Mouse (Mus musculus): ENCODE measurements around the gene Sprn. TPM values are rescaled to one million over a fixed set of nuclear protein-coding genes. Genes with fewer than 3 reads are reported as not detected.
A peak's percentile ranks its signal among the peaks of the same experiment; 100 is the strongest.

The Sprn gene
- polyA plus RNA-seq, 1 experiment from 2014 or later, result 0.99 TPM

- TF ChIP-seq CTCF (IDR thresholded peaks at IDR 0.05; ENCODE audit: low read depth), result no peak
- Histone ChIP-seq H3K4me1 (replicated peaks; ENCODE audit: control insufficient read depth, insufficient read depth, low read length) (no peaks in the 10 kb centered on the region), H3K36me3 (ENCODE audit: control insufficient read depth, insufficient read depth) (peaks cover 17% of the 10 kb centered on the region), H3K4me3 (ENCODE audit: low read depth, low read length) (peak within 1 kb of the TSS; percentile 76), H3K9me3 (ENCODE audit: control insufficient read depth) (no peaks in the 10 kb centered on the region), H3K4me2 (replicated peaks; ENCODE audit: low read depth) (peak within 1 kb of the TSS; percentile 88), H3K27me3 (replicated peaks; ENCODE audit: control insufficient read depth, insufficient read depth, low read length) (no peaks in the 10 kb centered on the region), H3K9ac (ENCODE audit: low read depth, low read length) (peak within 1 kb of the TSS; percentile 74), H3K27ac (ENCODE audit: low read depth, low read length) (peak within 1 kb of the TSS; percentile 90)
- ATAC-seq, result peak; percentile 88
- WGBS, result 4% methylated on average over 28 of the region's 28 CpGs
Observed at GRCm38 (mm10) chr7:140116329-140117054, 38.2 kb downstream of the Sprn start, which contains the start of gene Echs1. Gene Echs1, minus strand, starts transcription at chr7:140116476.

GRCm38 (mm10) chr7:140115583-140116328 lies 38.9 kb downstream of the Sprn start, which contains the start of gene Paox:
Gene Paox, plus strand, starts transcription at chr7:140115799.
- no peaks in the 10 kb centered on the region for H3K27me3 ChIP-seq (replicated peaks; ENCODE audit: control insufficient read depth, insufficient read depth, low read length)
- ATAC-seq, result peak; percentile 90
- no peaks in the 10 kb centered on the region for H3K4me1 ChIP-seq (replicated peaks; ENCODE audit: control insufficient read depth, insufficient read depth, low read length)
- H3K9ac ChIP-seq (ENCODE audit: low read depth, low read length), result peak within 1 kb of the TSS; percentile 74
- H3K4me3 ChIP-seq (ENCODE audit: low read depth, low read length), result peak within 1 kb of the TSS; percentile 76
- H3K9me3 ChIP-seq (ENCODE audit: control insufficient read depth), result no peaks in the 10 kb centered on the region
- WGBS, result under 1% methylated on average over 23 of the region's 23 CpGs
- peaks cover 23% of the 10 kb centered on the region for H3K36me3 ChIP-seq (ENCODE audit: control insufficient read depth, insufficient read depth)
- TF ChIP-seq CTCF (IDR thresholded peaks at IDR 0.05; ENCODE audit: low read depth), result peak; percentile 46
- H3K4me2 ChIP-seq (replicated peaks; ENCODE audit: low read depth), result peak within 1 kb of the TSS; percentile 88
- H3K27ac ChIP-seq (ENCODE audit: low read depth, low read length), result peak within 1 kb of the TSS; percentile 90

- 62% methylated on average over 3 of the region's 3 CpGs for WGBS
- Histone ChIP-seq H3K4me2 (replicated peaks; ENCODE audit: low read depth) (no peak overlapping the region), H3K27me3 (replicated peaks; ENCODE audit: control insufficient read depth, insufficient read depth, low read length) (no peaks in the 10 kb centered on the region), H3K9me3 (ENCODE audit: control insufficient read depth) (no peaks in the 10 kb centered on the region), H3K36me3 (ENCODE audit: control insufficient read depth, insufficient read depth) (peaks cover 61% of the 10 kb centered on the region), H3K4me1 (replicated peaks; ENCODE audit: control insufficient read depth, insufficient read depth, low read length) (no peaks in the 10 kb centered on the region), H3K27ac (ENCODE audit: low read depth, low read length) (no peak overlapping the region), H3K4me3 (ENCODE audit: low read depth, low read length) (no peak overlapping the region), H3K9ac (ENCODE audit: low read depth, low read length) (no peak overlapping the region)
- TF ChIP-seq CTCF (IDR thresholded peaks at IDR 0.05; ENCODE audit: low read depth), result no peak
- ATAC-seq, result no peak
Observed at GRCm38 (mm10) chr7:140111943-140112342, 42.7 kb downstream of the Sprn start.

- H3K9me3 ChIP-seq (ENCODE audit: control insufficient read depth), result no peaks in the 10 kb centered on the region
- H3K27me3 ChIP-seq (replicated peaks; ENCODE audit: control insufficient read depth, insufficient read depth, low read length), result no peaks in the 10 kb centered on the region
- peaks cover 5% of the 10 kb centered on the region; the same call in 1 of the 2 replicates for H3K4me1 ChIP-seq (replicated peaks; ENCODE audit: control insufficient read depth, insufficient read depth, low read length)
- no peak for TF ChIP-seq CTCF (IDR thresholded peaks at IDR 0.05; ENCODE audit: low read depth)
- no peak for ATAC-seq
- no peak overlapping the region for H3K27ac ChIP-seq (ENCODE audit: low read depth, low read length)
- H3K4me2 ChIP-seq (replicated peaks; ENCODE audit: low read depth), result no peak overlapping the region
- H3K9ac ChIP-seq (ENCODE audit: low read depth, low read length), result no peak overlapping the region
- 73% methylated on average over 4 of the region's 4 CpGs for WGBS
- H3K4me3 ChIP-seq (ENCODE audit: low read depth, low read length), result no peak overlapping the region
- H3K36me3 ChIP-seq (ENCODE audit: control insufficient read depth, insufficient read depth), result peaks cover 36% of the 10 kb centered on the region
Observed at GRCm38 (mm10) chr7:140104009-140104408, 50.7 kb downstream of the Sprn start.

DNA sequence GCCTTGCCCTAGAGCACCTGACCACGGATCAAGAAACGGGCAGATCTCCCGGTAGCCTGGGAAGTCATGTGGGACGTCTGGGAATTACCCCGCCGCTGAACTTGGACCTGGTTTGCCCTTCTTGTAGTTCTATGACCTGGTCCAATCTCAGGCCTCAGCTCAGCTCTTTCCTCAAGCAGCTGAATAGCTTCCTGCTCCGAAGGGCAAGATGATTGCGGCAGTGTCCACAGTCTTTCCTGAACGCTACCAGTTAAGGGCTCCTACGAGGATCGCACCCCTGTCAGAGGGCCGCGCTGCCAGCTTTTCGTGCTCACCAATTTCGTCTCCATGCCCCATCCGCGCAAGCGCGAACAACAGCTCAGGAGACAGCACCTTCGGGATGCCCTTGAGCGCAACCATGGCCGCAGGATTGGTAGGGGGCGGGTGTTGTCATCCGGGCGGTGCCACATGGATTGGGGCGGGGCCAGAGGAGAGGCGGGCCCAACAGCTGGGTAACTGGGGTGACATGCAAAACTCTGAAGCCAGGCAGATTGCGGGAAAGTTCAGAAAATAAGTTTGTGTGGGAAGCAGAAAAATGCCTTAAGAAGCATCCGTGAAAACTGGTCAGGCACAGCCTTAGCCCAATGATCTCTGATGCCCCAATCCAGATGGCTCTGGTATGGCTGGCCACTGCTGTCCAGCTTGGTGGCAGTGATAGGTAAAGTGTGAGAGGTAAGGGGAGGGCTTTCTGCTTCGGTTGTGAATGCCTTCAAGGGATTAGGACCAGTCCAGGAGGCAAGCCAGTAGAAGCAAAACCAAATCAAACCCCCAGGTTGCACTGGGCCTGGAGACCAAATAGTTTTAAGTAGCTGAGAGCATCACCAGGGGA lies 52.5 kb downstream of the Sprn start, which contains the start of gene Fuom:
TSS of gene Fuom (minus strand) at position 449 of the 868 bp plus-strand sequence.
- 1% methylated on average over 30 of the region's 30 CpGs for WGBS
- Histone ChIP-seq H3K9me3 (ENCODE audit: control insufficient read depth) (no peaks in the 10 kb centered on the region), H3K36me3 (ENCODE audit: control insufficient read depth, insufficient read depth) (peaks cover 31% of the 10 kb centered on the region), H3K27me3 (replicated peaks; ENCODE audit: control insufficient read depth, insufficient read depth, low read length) (no peaks in the 10 kb centered on the region), H3K9ac (ENCODE audit: low read depth, low read length) (peak within 1 kb of the TSS; percentile 35), H3K4me1 (replicated peaks; ENCODE audit: control insufficient read depth, insufficient read depth, low read length) (peaks cover 5% of the 10 kb centered on the region; the same call in 1 of the 2 replicates), H3K4me2 (replicated peaks; ENCODE audit: low read depth) (peak within 1 kb of the TSS; percentile 63), H3K27ac (ENCODE audit: low read depth, low read length) (peak within 1 kb of the TSS; percentile 76), H3K4me3 (ENCODE audit: low read depth, low read length) (peak within 1 kb of the TSS; percentile 32)
- 0 out of 2 replicates have a peak, but pooled peaks have one; percentile 3 for TF ChIP-seq CTCF (IDR thresholded peaks at IDR 0.05; ENCODE audit: low read depth)
- peak; percentile 94 for ATAC-seq

Measured in intestine, postnatal 0 days (tissue).